Mouse (Mus musculus) CH12.LX (cell line): Measurements from ENCODE around the gene Postn. TPM values are rescaled to one million over a fixed set of nuclear protein-coding genes. Genes with fewer than 3 reads are reported as not detected.

Experiments
- DNase-seq: peaks from one replicate; pipeline ENCODE4 v3.0.0-alpha.2; 2013; ENCODE audit errors: extremely low read depth
- H3K27ac ChIP-seq: 2 replicates; pipeline ENCODE4 v1.5.1; 2012; ENCODE audit warnings: low read depth, mild to moderate bottlenecking, control low read depth, moderate library complexity; ENCODE audit not compliant: insufficient read depth
- H3K27me3 ChIP-seq: replicated peaks from 2 replicates; pipeline ENCODE3; 2012; ENCODE audit warnings: inconsistent platforms
- H3K36me3 ChIP-seq, 2 experiments: replicated peaks in 1 of 2; 2 replicates each; pipeline versions ENCODE3 to v1.6.1; 2012; ENCODE audit warnings: inconsistent platforms in 1 of 2, low read length in 1 of 2, mild to moderate bottlenecking in 1 of 2, mixed read lengths in 1 of 2, moderate library complexity in 1 of 2; ENCODE audit not compliant: control insufficient read depth in 1 of 2, insufficient read depth in 1 of 2
- H3K4me1 ChIP-seq, 2 experiments: 2 replicates each; pipeline ENCODE4 v1.6.1; 2012; ENCODE audit warnings: inconsistent platforms in 1 of 2, moderate library complexity in 1 of 2; ENCODE audit not compliant: insufficient read depth in 2 of 2, control insufficient read depth in 1 of 2
- H3K4me2 ChIP-seq: 2 replicates; pipeline ENCODE4 v1.6.1; 2012; ENCODE audit warnings: low read depth, mild to moderate bottlenecking, control low read depth; ENCODE audit not compliant: poor library complexity, insufficient read depth, severe bottlenecking
- H3K4me3 ChIP-seq, 3 experiments: fragments of 150-350 bp in 1 of 3; sonication (generic) in 1 of 3; replicated peaks in 1 of 3; 2 replicates each; pipeline versions ENCODE3 to v1.5.1; 2011 to 2012; ENCODE audit warnings: low read depth in 2 of 3, low read length in 2 of 3, mild to moderate bottlenecking in 2 of 3, moderate library complexity in 2 of 3, control low read depth in 1 of 3, improper control_type of control experiment in 1 of 3, inconsistent platforms in 1 of 3, mixed read lengths in 1 of 3; ENCODE audit not compliant: poor library complexity in 1 of 3
- H3K79me2 ChIP-seq: replicated peaks from 2 replicates; pipeline ENCODE4 v1.6.1; 2012; ENCODE audit warnings: mild to moderate bottlenecking, moderate library complexity; ENCODE audit not compliant: control insufficient read depth, poor library complexity, insufficient read depth, severe bottlenecking; ENCODE audit errors: extremely low read depth
- H3K9ac ChIP-seq: 2 replicates; pipeline ENCODE4 v1.6.1; 2012; ENCODE audit warnings: low read depth, mild to moderate bottlenecking, control low read depth, moderate library complexity; ENCODE audit not compliant: insufficient read depth
- H3K9me3 ChIP-seq: replicated peaks from 2 replicates; pipeline ENCODE3; 2012; ENCODE audit warnings: low read length, inconsistent platforms, mixed read lengths
- BHLHE40 ChIP-seq: IDR thresholded peaks from 2 replicates; pipeline ENCODE4 v1.6.1; 2011; ENCODE audit warnings: mild to moderate bottlenecking, low read depth, low read length, improper control_type of control experiment
- CHD2 ChIP-seq: IDR thresholded peaks from 2 replicates; pipeline ENCODE4 v1.6.1; 2011; ENCODE audit warnings: low read length, improper control_type of control experiment
- CTCF ChIP-seq, 2 experiments: IDR thresholded peaks in 1 of 2; conservative IDR thresholded peaks in 1 of 2; 2 replicates each; pipeline ENCODE4 v1.5.1; 2011 to 2012; ENCODE audit warnings: low read depth in 2 of 2, low read length in 2 of 2, improper control_type of control experiment in 1 of 2, inconsistent platforms in 1 of 2, mild to moderate bottlenecking in 1 of 2, moderate library complexity in 1 of 2
- E2F4 ChIP-seq: IDR thresholded peaks from 2 replicates; pipeline ENCODE4 v1.6.1; 2011; ENCODE audit warnings: low read depth, low read length, improper control_type of control experiment; ENCODE audit not compliant: insufficient replicate concordance
- EP300 ChIP-seq: IDR thresholded peaks from 2 replicates; pipeline ENCODE4 v1.6.1; 2011; ENCODE audit warnings: low read length, improper control_type of control experiment
- ETS1 ChIP-seq: conservative IDR thresholded peaks from 2 replicates; pipeline ENCODE4 v1.6.1; 2012; ENCODE audit warnings: low read depth, mild to moderate bottlenecking, inconsistent platforms, low read length, improper control_type of control experiment, moderate library complexity
- GABPA ChIP-seq: IDR thresholded peaks from 2 replicates; pipeline ENCODE4 v1.6.1; 2012; ENCODE audit warnings: low read depth, low read length, improper control_type of control experiment, inconsistent platforms; ENCODE audit not compliant: insufficient replicate concordance
- HCFC1 ChIP-seq: IDR thresholded peaks from 2 replicates; pipeline ENCODE4 v1.6.1; 2012; ENCODE audit warnings: low read depth, mild to moderate bottlenecking, inconsistent platforms, low read length, improper control_type of control experiment
- JUN ChIP-seq: IDR thresholded peaks from 2 replicates; pipeline ENCODE4 v1.6.1; 2011; ENCODE audit warnings: low read depth, mild to moderate bottlenecking, low read length, improper control_type of control experiment, moderate library complexity; ENCODE audit not compliant: insufficient read depth
- JUND ChIP-seq: conservative IDR thresholded peaks from 2 replicates; pipeline ENCODE4 v1.6.1; 2011; ENCODE audit warnings: low read depth, low read length, improper control_type of control experiment
- KAT2A ChIP-seq: IDR thresholded peaks from 2 replicates; pipeline ENCODE4 v1.6.1; 2012; ENCODE audit warnings: low read length, improper control_type of control experiment, inconsistent platforms; ENCODE audit not compliant: insufficient replicate concordance
- MAFK ChIP-seq: IDR thresholded peaks from 2 replicates; pipeline ENCODE4 v1.6.1; 2011; ENCODE audit warnings: low read length, improper control_type of control experiment; ENCODE audit not compliant: insufficient replicate concordance
- MAX ChIP-seq: IDR thresholded peaks from 2 replicates; pipeline ENCODE4 v1.6.1; 2011; ENCODE audit warnings: low read length, improper control_type of control experiment
- MAZ ChIP-seq: IDR thresholded peaks from 2 replicates; pipeline ENCODE4 v1.6.1; 2012; ENCODE audit warnings: low read depth, mild to moderate bottlenecking, inconsistent platforms, low read length, improper control_type of control experiment, moderate library complexity
- MYC ChIP-seq: IDR thresholded peaks from 2 replicates; pipeline ENCODE4 v1.6.1; 2011; ENCODE audit warnings: low read depth, mild to moderate bottlenecking, improper control_type of control experiment, low read length
- NRF1 ChIP-seq: IDR thresholded peaks from 2 replicates; pipeline ENCODE4 v1.6.1; 2014; ENCODE audit warnings: low read depth, mild to moderate bottlenecking, inconsistent platforms, low read length, improper control_type of control experiment, moderate library complexity
- PAX5 ChIP-seq: IDR thresholded peaks from 2 replicates; pipeline ENCODE4 v1.6.1; 2012; ENCODE audit warnings: low read length, inconsistent platforms, mixed read lengths
- RCOR1 ChIP-seq: conservative IDR thresholded peaks from 2 replicates; pipeline ENCODE4 v1.6.1; 2012; ENCODE audit warnings: low read depth, mild to moderate bottlenecking, inconsistent platforms, low read length, improper control_type of control experiment
- SMC3 ChIP-seq: IDR thresholded peaks from 2 replicates; pipeline ENCODE4 v1.6.1; 2011; ENCODE audit warnings: low read depth, low read length, improper control_type of control experiment
- TBP ChIP-seq: conservative IDR thresholded peaks from 2 replicates; pipeline ENCODE4 v1.6.1; 2011; ENCODE audit warnings: low read depth, low read length, improper control_type of control experiment
- UBTF ChIP-seq: IDR thresholded peaks from 2 replicates; pipeline ENCODE4 v1.6.1; 2012; ENCODE audit warnings: low read depth, mild to moderate bottlenecking, inconsistent platforms, low read length, improper control_type of control experiment, moderate library complexity
- USF1 ChIP-seq: IDR thresholded peaks from 2 replicates; pipeline ENCODE4 v1.6.1; 2014; ENCODE audit warnings: low read depth, mild to moderate bottlenecking, inconsistent platforms, low read length, improper control_type of control experiment
- ZMIZ1 ChIP-seq: IDR thresholded peaks from 2 replicates; pipeline ENCODE4 v1.6.1; 2012; ENCODE audit warnings: low read depth, mild to moderate bottlenecking, inconsistent platforms, low read length, improper control_type of control experiment
- ZNF384 ChIP-seq: IDR thresholded peaks from 2 replicates; pipeline ENCODE4 v1.6.1; 2012; ENCODE audit warnings: low read depth, low read length, improper control_type of control experiment, inconsistent platforms
- dilution Hi-C: fragments of 300-500 bp; cut with MboI; formaldehyde crosslinking; loops from 2 replicates; pipeline ENCODE4 v1.14.3; 2020; ENCODE audit warnings: low sequenced_read_pairs; ENCODE audit not compliant: extremely low pct_unique_long_range_greater_than_20kb, extremely low pct_ligation_motif_present
- in situ Hi-C: fragments of 300-500 bp; cut with MboI; formaldehyde crosslinking; loops from 3 replicates; pipeline ENCODE4 v1.14.3; 2019; ENCODE audit warnings: low sequenced_read_pairs, low pct_ligation_motif_present, low pct_unique_long_range_greater_than_20kb, mixed read lengths
- polyA plus RNA-seq: library from polyadenylated mRNA; unstranded; fragments of >175 nt; gene quantifications from 2 replicates; pipeline ENCODE4 v1.2.1, GENCODE M21; 2012; ENCODE audit warnings: low read depth; ENCODE audit not compliant: insufficient read length
- total RNA-seq, 2 experiments: library from RNA; depleted of rRNA; stranded (reverse); fragments of 300-350 nt in 1 of 2; fragments of >200 nt in 1 of 2; gene quantifications; 2 replicates each; pipeline ENCODE4 v1.2.3; 2012 to 2014

Postn gene
- total and polyA plus RNA-seq, 3 experiments: 0.59 to 2.6 (median 2.3) TPM

- in situ Hi-C loops: no loop called here
- no peak for TF ChIP-seq JUND
- TF ChIP-seq HCFC1: no peak
- no peak for TF ChIP-seq UBTF
- TF ChIP-seq JUN: no peak
- TF ChIP-seq CTCF (conservative IDR thresholded peaks at IDR 0.05 in 1 of 2, IDR thresholded peaks at IDR 0.05 in 1 of 2; ENCODE audit: low read depth in 2 of 2, low read length in 2 of 2): no peak
- no peak for TF ChIP-seq MAZ
- TF ChIP-seq MAFK: no peak
- TF ChIP-seq ZNF384: no peak
- no peak for TF ChIP-seq USF1
- no peak for TF ChIP-seq RCOR1
- no peak for TF ChIP-seq ZMIZ1
Measured at GRCm38 (mm10) chr3:54399321-54399720, 38.4 kb downstream of the Postn start.

GRCm38 (mm10) chr3:54399911-54400310 lies 39.0 kb downstream of the Postn start:
- no peak overlapping the region for H3K4me3 ChIP-seq
- no peaks in the 10 kb centered on the region for H3K79me2 ChIP-seq
- DNase-seq: no peak
- H3K36me3 ChIP-seq: no peaks in the 10 kb centered on the region
- no peak overlapping the region for H3K9ac ChIP-seq
- no peak overlapping the region for H3K27ac ChIP-seq
- TF ChIP-seq SMC3 (no peak), BHLHE40 (no peak), MYC (no peak), MAX (no peak), E2F4 (no peak), NRF1 (no peak), EP300 (no peak), JUN (no peak), RCOR1 (no peak), GABPA (no peak), PAX5 (no peak), CHD2 (no peak), TBP (no peak), MAZ (no peak), ETS1 (no peak), KAT2A (no peak), MAFK (no peak), USF1 (no peak), HCFC1 (no peak)
- in situ Hi-C loops: no loop called here
- H3K4me2 ChIP-seq: no peak overlapping the region; the same call in 1 of the 2 replicates
- dilution Hi-C loops: no loop called here
- H3K27me3 ChIP-seq: no peaks in the 10 kb centered on the region
- H3K9me3 ChIP-seq: no peaks in the 10 kb centered on the region
- H3K4me1 ChIP-seq: peaks cover 0 to 7% of the 10 kb centered on the region in 2 experiments; a peak in 1 of 4 replicates

More at GRCm38 (mm10) chr3:54399321-54399720, 38.4 kb downstream of the Postn start:
- H3K9me3 ChIP-seq: no peaks in the 10 kb centered on the region
- dilution Hi-C loops: no loop called here
- no peaks in the 10 kb centered on the region for H3K27me3 ChIP-seq
- no peak overlapping the region for H3K4me3 ChIP-seq
- H3K9ac ChIP-seq: no peak overlapping the region
- no peaks in the 10 kb centered on the region for H3K36me3 ChIP-seq
- peaks cover 0 to 7% of the 10 kb centered on the region in 2 experiments; a peak in 1 of 4 replicates for H3K4me1 ChIP-seq
- no peak overlapping the region for H3K27ac ChIP-seq
- no peak for DNase-seq
- no peaks in the 10 kb centered on the region for H3K79me2 ChIP-seq
- no peak overlapping the region for H3K4me2 ChIP-seq
